Mouse (Mus musculus) CD4-positive, CD25-positive, alpha-beta regulatory T cell, adult 4 months (primary cell): ENCODE measurements around the gene Glrx3. TPM values are rescaled to one million over a fixed set of nuclear protein-coding genes. Genes with fewer than 3 reads are reported as not detected.

Experiments
- ATAC-seq: one replicate; pipeline ENCODE4 v1.8.0; 2017
- polyA plus RNA-seq, 2 experiments: library from polyadenylated mRNA; unstranded; fragments of 100-300 nt; shearing (Covaris generic); gene quantifications; one replicate each; pipeline ENCODE4 v1.2.1; 2017

The Glrx3 gene
- polyA plus RNA-seq, 2 experiments from 2014 or later: 90.9 to 121 TPM

GRCm38 (mm10) chr7:137472149-137472548 lies 34.7 kb downstream of the Glrx3 start:
- ATAC-seq: no peak

DNA sequence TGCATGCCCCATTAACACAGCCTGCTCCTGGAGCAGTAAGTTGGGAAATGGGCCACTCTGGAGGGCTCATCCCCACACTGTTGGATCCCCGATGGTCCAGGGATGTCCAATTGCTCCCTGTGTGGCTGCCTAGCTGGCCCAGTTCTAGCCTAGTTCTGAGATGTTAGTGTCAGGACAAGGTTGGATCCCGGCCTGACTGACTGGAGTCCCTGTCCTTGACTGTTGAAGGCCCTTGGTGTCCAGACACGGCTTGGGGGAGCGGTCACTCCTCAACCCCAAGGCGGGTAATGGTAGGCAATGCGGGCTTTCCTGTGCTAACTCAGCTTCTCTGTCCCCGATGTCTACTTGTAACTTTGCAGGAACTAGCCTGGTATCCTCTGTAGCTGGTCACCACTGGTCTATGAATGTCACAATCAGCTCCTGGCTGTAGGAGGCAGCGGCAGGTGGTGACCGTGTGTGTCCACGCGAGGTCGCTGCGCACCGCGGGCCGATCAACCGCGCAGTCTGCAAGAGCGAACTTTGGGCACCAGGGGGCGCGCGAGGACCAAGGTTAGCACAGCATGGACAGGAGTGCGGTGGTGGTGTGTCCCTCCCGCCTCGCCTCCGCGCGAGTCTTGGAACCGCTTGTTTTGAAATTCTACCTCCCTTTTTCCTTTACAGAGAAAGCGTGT lies 40.7 kb downstream of the Glrx3 start:
- peak; percentile 99 for ATAC-seq

- ATAC-seq: peak; percentile 23
Observed at GRCm38 (mm10) chr7:137478621-137478982, 41.2 kb downstream of the Glrx3 start.

DNA sequence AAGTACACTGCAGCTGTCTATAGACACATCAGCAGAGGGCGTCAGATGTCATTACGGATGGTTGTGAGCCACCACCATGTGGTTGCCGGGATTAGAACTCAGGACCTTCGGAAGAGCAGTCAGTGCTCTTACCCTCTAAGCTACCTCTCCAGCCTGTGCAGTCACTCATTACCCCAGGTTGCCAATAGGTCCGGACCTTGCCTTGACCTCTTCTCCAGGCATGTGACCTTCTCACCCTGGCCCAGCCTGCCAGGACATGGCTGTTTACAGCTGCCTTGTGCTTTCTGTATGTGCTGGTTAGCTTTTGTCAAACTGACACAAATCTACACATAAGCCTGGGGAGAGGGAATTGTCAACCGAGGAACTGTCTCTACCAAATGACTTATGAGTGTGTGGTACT lies 43.4 kb downstream of the Glrx3 start:
- no peak for ATAC-seq

GRCm38 (mm10) chr7:137483987-137484386 lies 46.6 kb downstream of the Glrx3 start:
- ATAC-seq: no peak

- ATAC-seq: no peak
Observed at GRCm38 (mm10) chr7:137488391-137488790, 51.0 kb downstream of the Glrx3 start.

DNA sequence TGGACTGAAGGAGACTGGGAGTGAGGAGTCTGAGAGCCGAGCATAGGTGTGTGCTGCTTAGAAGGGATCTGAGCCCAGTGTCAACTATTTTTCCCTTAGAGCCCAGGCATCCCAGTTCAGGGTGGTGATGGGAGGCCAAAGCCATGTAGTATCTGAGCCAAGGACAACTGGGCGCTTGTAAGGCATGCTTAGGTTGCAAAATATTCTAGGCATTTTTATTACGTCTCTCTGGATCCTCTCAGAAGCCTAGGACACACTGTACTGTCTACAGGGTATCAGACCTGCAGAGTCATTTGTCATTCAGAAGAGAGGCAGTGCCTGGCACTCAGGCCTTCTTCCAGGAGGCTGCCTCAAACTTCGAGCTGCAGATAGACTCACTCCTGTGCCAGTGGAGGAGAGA lies 53.3 kb downstream of the Glrx3 start:
- ATAC-seq: no peak

DNA sequence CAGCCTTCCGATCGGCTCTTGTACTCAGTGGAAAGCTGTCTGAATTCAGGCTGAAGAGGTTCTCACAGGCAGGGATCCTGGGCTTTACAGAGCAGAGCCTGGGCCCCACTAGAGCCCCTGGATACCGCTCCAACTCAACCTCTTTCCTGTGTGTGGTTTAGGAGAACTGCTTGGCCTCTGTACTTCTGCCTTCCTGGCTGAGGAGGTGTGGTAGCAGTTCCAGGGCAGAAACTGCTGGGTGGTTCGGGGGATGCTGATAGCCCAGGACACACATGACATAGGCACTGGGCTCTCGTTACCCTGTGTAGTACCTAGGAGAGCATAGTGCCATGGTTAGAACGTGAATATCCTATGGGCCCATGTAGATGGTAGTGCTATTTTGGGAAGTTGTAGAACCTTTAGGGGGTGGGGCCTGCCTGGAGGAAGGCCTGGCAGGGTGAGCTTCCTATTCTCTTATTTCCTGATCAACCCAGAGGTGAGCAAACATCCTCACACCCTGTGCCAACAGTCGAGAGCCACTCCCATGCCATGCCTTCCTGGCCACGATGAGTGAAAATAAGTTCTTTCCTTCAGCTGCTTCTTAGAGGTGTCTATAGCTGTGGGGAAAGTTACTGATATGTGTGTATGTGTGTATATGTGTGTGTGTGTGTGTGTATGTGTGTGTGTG lies 55.0 kb downstream of the Glrx3 start:
- no peak for ATAC-seq

- ATAC-seq: no peak
Observed at GRCm38 (mm10) chr7:137498736-137499135, 61.3 kb downstream of the Glrx3 start.

DNA sequence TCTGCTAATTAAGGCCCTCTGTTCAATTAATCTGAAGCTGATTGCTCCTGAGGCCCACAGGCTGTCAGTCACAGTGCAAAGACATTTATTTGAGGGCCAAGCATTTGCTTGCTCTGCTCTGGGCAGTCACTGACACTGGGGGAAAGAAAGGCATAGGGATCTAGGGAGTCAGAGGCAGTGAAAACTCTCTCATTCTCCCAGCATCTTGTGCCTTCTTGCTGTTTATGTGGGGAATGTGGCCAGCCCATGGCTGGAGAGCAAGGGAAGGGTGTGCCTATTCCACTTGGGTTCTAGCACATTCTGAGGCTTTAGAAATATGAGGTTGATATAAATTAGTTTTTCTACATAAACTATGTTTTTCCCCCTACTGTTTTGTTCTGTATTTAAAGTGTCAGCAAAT lies 80.2 kb downstream of the Glrx3 start:
- no peak for ATAC-seq

GRCm38 (mm10) chr7:137518028-137518576 lies 80.7 kb downstream of the Glrx3 start:
- no peak for ATAC-seq

Other genes starting within 250 kb of the Glrx3 start
- not detected for gene Ebf3, start 123.2 kb upstream of the Glrx3 start, polyA plus RNA-seq
- 1 to 10 TPM; 7.1 to 7.6 TPM for gene 9430038I01Rik, start 26.9 kb upstream of the Glrx3 start, polyA plus RNA-seq